Mouse (Mus musculus): Measurements from ENCODE around the gene Isg20.

DNA sequence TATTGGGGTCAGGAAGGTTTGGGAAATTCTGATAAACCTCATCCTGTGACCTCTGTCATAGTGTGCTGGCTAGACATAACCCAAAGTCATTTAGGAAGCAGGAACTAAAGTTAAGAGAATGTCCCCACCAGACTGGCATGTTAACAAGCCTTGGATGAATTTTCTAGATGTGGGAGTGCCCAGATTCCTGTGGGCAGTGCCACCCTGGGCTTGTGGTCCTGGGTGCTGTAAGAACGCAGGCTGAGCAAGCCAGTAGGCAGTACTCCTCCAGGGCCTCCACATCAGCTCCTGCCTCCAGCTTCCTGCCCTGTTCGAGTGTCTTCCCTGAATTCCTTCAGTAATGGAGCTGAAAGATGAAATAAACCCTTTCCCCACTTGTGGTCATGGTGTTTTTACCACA, 9.0 kb upstream of the Isg20 start:
- TF ChIP-seq POLR2A (IDR thresholded peaks at IDR 0.05; ENCODE audit: low read depth, low read length) (no peak), NRF1 (IDR thresholded peaks at IDR 0.05; ENCODE audit: low read depth, low read length) (no peak), CTCF (conservative IDR thresholded peaks at IDR 0.05 in 1 of 2, IDR thresholded peaks at IDR 0.05 in 1 of 2; ENCODE audit: low read depth in 2 of 2, low read length in 2 of 2) (no peak), ZMIZ1 (IDR thresholded peaks at IDR 0.05; ENCODE audit: low read depth, low read length) (no peak), NELFE (IDR thresholded peaks at IDR 0.05; ENCODE audit: low read depth, low read length) (no peak), TCF12 (IDR thresholded peaks at IDR 0.05; ENCODE audit: low read depth, low read length) (no peak), KAT2A (IDR thresholded peaks at IDR 0.05; ENCODE audit: insufficient replicate concordance, low read length) (no peak)

All from CH12.LX (cell line).